Mouse (Mus musculus) urinary bladder, adult 18-20 months (tissue): ENCODE data around the gene Aldh16a1.

Experiments
- DNase-seq, 2 experiments: peaks; one replicate each; pipeline ENCODE4 v3.0.0; 2022; ENCODE audit warnings: low spot score in 2 of 2, mixed read lengths in 2 of 2

The Aldh16a1 gene

DNA sequence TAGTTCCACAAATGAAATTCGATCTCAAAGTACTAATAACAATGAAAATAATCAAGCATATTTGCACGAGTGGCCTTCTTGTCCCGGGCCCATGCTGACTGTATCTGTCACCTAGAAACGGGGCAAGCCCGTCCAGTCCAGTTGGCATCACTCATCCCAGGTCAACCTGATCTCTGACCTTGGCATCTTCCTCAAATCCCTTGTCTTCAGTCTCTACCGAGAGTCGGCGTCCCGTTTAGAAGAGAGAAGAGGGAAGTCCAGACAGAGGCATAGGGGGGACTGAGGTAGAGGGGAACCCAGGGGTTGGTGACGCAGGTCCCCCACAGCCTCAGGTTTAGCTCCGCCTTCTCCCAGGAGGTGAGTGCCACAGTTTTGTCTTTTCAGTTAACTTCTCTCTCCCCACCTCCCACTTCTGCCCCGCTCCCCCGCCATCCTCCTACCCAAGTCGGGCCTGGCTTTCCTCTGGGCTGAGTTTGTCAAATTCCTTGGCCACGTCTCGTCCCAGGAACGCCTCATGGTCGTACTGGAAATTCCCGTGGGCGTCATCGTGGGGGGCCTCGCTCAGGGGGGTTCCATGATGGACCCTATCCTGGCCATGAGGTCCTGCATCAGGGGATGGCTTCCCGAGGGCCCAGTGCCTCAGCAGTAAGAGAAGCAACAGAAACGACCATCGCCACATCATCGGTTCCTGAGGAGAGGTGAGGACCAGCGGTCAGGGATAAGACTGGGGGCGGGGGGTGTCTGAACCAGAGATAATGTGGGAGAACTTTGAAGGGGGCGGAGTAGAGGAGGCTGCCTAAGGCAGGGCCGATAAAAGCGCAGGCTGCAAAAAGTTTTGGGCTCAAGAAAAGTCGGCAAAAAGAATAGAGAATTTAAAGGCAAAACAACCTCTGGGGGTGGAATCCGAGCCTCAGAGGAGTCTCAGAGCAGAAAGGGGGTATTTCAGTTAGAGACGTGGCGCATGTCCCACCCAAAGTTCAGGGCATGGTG lies 63.1 kb downstream of the Aldh16a1 start:
- DNase-seq = no peak
